Mouse (Mus musculus): ENCODE measurements around the gene Cstl1. TPM values are rescaled to one million over a fixed set of nuclear protein-coding genes. Genes with fewer than 3 reads are reported as not detected.

Cstl1 gene
- polyA plus RNA-seq, 1 experiment from 2014 or later: not detected

GRCm38 (mm10) chr2:148798485-148798884 lies 48.3 kb downstream of the Cstl1 start, which contains the start of gene Cst8:
Gene Cst8 (plus strand): TSS chr2:148798785.
- H3K36me3 ChIP-seq (ENCODE audit: control insufficient read depth, insufficient read depth, low read length): no peaks in the 10 kb centered on the region
- ATAC-seq (ENCODE audit: low FRiP score) (no peak), DNase-seq (ENCODE audit: low spot score, missing footprints) (no peak)
- H3K9ac ChIP-seq (ENCODE audit: low read length): no peak within 1 kb of the TSS
- H3K27ac ChIP-seq (ENCODE audit: low read depth, low read length): no peak within 1 kb of the TSS
- no peak within 1 kb of the TSS for H3K4me2 ChIP-seq
- WGBS: 96% methylated on average over 1 of the region's 1 CpGs
- no peaks in the 10 kb centered on the region for H3K27me3 ChIP-seq (ENCODE audit: control insufficient read depth, insufficient read depth, low read length)
- H3K9me3 ChIP-seq (ENCODE audit: control insufficient read depth, low read length): no peaks in the 10 kb centered on the region
- no peak within 1 kb of the TSS for H3K4me3 ChIP-seq (ENCODE audit: low read depth, low read length)
- H3K4me1 ChIP-seq (ENCODE audit: control insufficient read depth, insufficient read depth, low read length): no peaks in the 10 kb centered on the region

DNA sequence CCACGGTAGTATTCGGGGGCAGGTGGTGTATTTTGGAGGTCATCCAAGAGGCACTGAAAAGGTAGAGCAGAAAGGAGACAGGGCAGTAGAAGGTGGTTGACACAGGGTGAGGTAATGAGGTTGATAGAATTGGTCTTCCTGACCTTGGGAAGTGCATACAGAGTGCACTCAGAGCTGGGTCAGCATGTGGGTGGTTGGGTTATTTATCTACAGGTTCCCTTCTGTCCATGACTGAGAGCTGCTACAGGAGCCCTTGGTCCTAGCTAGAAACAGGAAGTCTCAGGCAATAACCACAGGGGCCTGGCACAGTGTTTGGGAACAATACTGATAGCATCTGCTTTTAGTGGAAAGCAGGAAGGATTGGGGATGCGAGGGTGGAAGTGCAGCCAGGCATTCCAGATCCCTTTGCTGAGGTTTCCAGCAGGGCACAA lies 51.3 kb downstream of the Cstl1 start:
- no peaks in the 10 kb centered on the region for H3K9me3 ChIP-seq (ENCODE audit: control insufficient read depth, low read length)
- H3K36me3 ChIP-seq (ENCODE audit: control insufficient read depth, insufficient read depth, low read length): no peaks in the 10 kb centered on the region
- no peak overlapping the region for H3K4me3 ChIP-seq (ENCODE audit: low read depth, low read length)
- 82% methylated on average over 3 of the region's 3 CpGs for WGBS
- no peak overlapping the region for H3K27ac ChIP-seq (ENCODE audit: low read depth, low read length)
- no peak for ATAC-seq (ENCODE audit: low FRiP score)
- no peaks in the 10 kb centered on the region for H3K27me3 ChIP-seq (ENCODE audit: control insufficient read depth, insufficient read depth, low read length)
- no peak for DNase-seq (ENCODE audit: low spot score, missing footprints)
- H3K9ac ChIP-seq (ENCODE audit: low read length): no peak overlapping the region
- H3K4me1 ChIP-seq (ENCODE audit: control insufficient read depth, insufficient read depth, low read length): no peaks in the 10 kb centered on the region
- H3K4me2 ChIP-seq: no peak overlapping the region

Other genes starting within 250 kb of the Cstl1 start
- 122 and 133 TPM in 2 replicates for gene Nxt1, start 77.8 kb upstream of the Cstl1 start, polyA plus RNA-seq (2014; fragmentation: Nextera tagmentation; extraction: Ambion mirVana)
- 27.5 and 29.1 TPM in 2 replicates for gene Gzf1, start 69.3 kb upstream of the Cstl1 start, polyA plus RNA-seq (2014; fragmentation: Nextera tagmentation; extraction: Ambion mirVana)
- 17.1 and 23.6 TPM in 2 replicates for gene Napb, start 17.9 kb upstream of the Cstl1 start, polyA plus RNA-seq (2014; fragmentation: Nextera tagmentation; extraction: Ambion mirVana)
- gene Cst11, start 21.1 kb downstream of the Cstl1 start, polyA plus RNA-seq (2014; fragmentation: Nextera tagmentation; extraction: Ambion mirVana): not detected in 2 replicates
- gene 8030411F24Rik, start 31.7 kb downstream of the Cstl1 start, polyA plus RNA-seq (2014; fragmentation: Nextera tagmentation; extraction: Ambion mirVana): not detected in 2 replicates
- gene Cst12, start 39.0 kb downstream of the Cstl1 start, polyA plus RNA-seq (2014; fragmentation: Nextera tagmentation; extraction: Ambion mirVana): not detected in 2 replicates
- gene Cst8, start 48.4 kb downstream of the Cstl1 start, polyA plus RNA-seq (2014; fragmentation: Nextera tagmentation; extraction: Ambion mirVana): not detected in 2 replicates
- not detected in 2 replicates for gene Cst13, start 69.7 kb downstream of the Cstl1 start, polyA plus RNA-seq (2014; fragmentation: Nextera tagmentation; extraction: Ambion mirVana)
- not detected in 2 replicates for gene Cst9, start 84.8 kb downstream of the Cstl1 start, polyA plus RNA-seq (2014; fragmentation: Nextera tagmentation; extraction: Ambion mirVana)
- gene 9230104L09Rik, start 114.7 kb downstream of the Cstl1 start, polyA plus RNA-seq (2014; fragmentation: Nextera tagmentation; extraction: Ambion mirVana): not detected in 2 replicates
- gene Cst3, start 125.3 kb downstream of the Cstl1 start, polyA plus RNA-seq (2014; fragmentation: Nextera tagmentation; extraction: Ambion mirVana): 341 and 346 TPM in 2 replicates